Mouse (Mus musculus) thymus, postnatal 14 days (tissue): ENCODE measurements around the gene Toe1.
A peak's percentile ranks its signal among the peaks of the same experiment; 100 is the strongest.

ENCODE experiments used
- DNase-seq: peaks from one replicate; pipeline ENCODE4 v3.0.0; 2021

Gene Toe1

DNA sequence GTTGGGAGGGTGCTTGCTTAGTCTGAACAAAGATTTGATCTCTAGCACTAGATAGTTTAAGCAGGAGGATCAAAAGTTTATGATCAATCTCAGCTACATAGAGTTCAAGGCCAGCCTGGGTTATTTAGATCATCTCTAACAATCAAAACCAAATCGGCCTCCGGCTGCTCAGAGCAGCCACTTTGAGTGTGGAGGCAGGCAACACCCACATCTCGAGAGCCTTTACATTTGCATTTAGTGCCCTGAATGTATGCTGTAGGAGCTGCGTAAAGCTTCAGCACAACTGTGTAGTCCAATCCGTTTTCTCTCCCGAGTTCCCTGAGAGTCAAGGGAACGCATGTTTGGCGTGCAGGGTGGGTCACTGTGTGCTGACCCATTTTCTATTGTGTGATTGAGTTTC, 15.0 kb downstream of the Toe1 start:
- DNase-seq: no peak

DNA sequence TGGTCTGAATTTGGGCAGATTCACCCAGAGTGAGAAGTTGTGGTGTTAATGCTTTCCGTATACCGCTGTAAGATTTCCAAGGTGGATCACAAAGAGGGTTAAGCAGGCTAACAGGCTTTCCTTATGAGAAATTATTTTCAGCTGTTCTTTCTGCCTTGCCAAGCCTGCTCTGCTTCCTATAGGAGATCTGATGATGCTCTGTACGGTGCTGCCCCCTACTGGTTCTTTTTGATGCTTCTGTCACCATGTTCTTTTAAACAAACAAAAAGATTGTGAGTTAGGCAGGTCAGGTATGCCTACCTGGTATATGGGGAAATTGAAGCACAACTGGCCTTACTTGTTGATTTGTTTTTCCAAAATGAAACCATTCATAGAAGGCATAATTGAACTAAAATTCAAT, 18.5 kb downstream of the Toe1 start:
- peak; percentile 86 for DNase-seq

DNA sequence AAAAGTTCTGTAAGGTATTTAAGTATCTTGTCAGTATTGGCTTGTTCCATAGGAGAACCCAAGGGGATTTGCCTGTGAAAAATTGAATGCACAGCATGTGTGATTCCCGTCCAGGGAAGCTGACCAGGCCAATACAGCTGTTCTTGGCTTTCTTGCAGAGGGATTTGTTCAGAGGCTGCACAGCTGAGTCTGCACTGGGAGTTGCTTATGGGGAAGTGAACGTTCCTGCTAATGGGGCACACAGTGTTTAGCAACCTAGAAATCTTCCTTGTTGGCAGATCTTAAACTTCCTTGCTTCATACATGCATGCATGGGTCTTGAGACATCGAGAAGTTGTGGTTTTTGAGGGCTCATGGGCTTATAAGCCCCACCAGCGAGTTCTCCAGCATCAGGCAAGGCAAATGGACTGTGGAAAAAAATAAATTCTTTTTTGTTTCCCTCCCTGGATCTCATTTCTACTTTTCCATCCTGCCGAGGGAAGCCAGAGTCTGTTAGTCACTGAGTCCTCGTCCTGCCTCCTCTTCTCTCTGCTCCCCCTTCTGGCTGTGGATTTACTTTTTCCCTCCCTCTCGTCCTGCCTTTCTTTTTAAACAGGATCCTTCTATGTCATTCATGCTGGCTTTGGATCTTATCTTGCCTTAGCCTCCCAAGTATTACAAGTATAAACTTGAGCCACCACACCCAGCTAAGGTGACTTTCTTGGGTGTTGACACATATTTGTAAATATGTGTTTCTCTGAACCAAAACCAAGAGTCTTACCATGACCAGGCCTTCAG, 19.3 kb downstream of the Toe1 start:
- no peak for DNase-seq

DNA sequence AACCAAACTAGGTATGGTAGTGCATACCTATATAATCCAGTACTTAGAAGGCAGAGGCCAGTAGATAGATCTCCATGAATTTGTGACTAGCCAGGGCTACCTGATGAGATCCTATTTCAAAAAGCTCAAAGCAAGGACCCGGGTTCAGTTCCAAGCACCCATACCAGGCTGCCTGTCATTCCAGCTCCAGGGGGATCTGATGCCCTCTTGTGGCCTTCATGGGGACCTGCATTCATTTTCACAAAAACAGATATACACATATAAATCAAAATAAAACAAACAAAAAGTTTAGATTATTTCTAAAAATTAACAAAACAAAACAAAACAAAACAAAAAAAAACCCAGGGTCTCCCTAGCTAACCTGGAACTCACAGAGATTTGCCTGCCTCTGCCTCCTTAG, 20.9 kb downstream of the Toe1 start:
- DNase-seq: no peak

DNA sequence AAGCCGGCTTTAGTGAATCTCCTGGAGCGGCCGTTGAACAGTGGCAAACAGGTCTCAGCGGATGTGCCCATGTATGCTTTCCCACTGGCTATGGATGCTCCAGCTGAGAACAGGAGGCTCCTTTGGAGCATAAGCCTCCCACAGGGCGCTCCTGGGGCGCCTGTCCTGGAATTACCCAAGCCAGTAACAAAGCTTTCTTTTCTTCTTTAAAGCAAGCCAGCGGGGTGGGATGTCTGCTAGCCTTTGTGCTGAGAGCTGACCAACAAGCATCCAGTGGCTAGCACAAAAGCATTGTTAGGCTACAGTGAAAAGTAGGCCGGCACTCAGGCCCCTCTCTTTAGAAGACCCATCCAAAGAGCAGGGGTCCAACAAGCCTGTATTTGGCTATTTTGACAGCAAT, 25.3 kb downstream of the Toe1 start:
- no peak for DNase-seq

DNA sequence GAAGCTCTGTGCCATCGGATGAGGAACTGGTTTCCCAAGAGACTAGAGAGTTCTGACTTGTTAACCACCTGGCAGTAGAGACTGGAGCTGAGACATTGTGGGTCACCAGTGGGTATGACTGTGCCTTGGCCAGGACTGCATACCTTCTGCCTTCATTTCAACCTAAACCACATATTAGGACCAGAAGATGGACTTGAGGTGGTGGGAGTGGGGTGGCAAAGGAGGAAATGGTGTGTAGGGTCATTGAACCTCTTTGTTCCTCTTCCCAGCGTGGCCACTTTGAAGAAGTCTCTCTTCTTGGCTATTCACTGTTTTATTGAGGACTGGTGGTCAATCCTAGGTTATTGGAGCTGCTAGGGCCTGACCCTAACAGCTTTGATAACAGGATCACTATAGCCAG, 26.1 kb downstream of the Toe1 start:
- DNase-seq: no peak

DNA sequence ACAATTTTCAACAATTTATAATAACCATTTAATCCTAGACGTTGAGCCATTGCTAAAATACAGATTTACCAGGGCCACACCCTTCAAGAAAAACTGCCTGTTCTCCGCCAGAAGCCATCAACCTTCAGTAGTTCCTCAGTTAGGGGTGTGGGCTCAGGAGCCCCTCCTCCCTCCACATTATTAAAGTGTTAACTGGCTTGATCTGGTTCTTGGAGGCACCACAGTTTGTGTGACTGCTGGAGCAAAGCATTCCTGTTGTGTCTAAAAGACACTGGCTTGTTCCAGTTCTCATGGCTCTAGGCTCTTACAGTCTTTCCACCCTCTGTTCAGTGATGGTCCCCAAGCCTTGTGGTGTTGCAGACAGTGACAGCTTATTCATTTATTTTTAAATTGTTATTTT, 26.9 kb downstream of the Toe1 start:
- no peak for DNase-seq

DNA sequence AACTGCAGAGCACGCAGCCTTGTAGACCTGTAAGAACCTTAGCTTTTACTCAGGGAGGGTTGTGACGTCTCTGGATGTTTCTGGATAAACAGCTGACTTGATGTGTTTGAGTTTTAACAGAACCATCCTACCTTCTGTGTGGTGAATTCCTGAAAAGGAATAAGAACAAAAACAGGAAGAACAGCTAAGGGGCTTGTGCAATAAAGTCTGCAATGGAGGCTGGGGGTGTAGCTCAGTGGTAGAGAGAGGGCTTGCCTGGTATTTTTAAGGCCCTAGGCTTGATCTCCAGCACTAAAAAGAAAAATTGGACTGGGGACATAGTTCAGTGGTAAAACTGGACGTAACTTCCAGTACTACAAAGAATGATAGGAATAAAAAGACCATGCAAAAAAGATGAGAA, 30.4 kb downstream of the Toe1 start:
- DNase-seq: no peak

DNA sequence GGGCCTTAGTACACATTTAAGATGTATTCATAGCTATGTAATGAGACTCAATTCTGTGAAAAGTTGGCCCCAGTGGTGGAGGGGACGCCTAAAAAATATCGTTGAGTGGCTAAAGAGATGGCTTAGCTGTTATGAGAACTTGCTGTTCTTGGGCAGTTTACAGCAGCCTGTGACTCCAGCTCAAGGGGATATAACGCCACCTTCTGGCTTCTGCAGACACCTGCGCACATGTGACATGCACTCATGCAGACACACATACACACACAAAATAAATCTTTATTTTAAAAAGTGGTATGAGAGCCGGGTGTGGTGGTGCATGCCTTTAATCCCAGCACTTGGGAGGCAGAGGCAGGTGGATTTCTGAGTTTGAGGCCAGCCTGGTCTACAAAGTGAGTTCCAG, 31.0 kb downstream of the Toe1 start:
- no peak for DNase-seq

DNA sequence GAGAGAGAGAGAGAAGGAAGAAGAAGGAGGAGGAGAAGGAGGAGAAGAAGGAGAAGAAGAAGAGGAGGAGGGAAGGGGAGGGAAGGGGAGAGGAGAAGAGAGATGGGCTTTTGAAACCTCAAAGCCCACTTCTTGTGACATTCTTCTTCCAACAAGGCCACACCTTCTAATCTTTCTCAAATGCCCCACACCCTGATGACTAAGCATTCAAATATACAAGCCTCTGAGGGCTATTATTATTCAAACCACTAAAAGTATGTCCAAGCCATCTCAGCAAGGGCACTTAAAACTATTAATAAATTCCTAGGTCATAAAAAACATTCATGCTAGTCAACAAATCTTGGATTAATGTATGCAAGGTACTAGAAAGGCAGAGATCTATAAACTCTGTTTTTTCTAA, 38.4 kb downstream of the Toe1 start:
- DNase-seq: no peak

DNA sequence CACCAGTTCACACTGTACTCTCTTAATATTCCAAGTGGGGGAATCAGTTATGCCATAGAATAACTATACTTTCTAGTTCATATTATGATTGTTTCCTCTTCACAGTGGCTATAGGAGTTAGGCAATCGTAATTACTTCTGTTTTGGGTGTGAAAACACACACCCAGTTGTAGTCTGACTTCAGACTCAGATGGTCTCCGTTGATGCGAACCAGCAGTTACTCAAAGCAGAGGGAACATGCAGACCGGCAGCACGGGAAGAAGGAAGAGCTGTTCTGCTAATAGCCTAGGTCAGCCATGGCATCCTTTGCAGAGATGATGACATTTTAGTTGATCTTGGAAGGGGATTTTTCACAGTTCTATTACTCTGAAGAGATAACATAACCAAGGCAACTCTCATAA, 38.9 kb downstream of the Toe1 start:
- no peak for DNase-seq

DNA sequence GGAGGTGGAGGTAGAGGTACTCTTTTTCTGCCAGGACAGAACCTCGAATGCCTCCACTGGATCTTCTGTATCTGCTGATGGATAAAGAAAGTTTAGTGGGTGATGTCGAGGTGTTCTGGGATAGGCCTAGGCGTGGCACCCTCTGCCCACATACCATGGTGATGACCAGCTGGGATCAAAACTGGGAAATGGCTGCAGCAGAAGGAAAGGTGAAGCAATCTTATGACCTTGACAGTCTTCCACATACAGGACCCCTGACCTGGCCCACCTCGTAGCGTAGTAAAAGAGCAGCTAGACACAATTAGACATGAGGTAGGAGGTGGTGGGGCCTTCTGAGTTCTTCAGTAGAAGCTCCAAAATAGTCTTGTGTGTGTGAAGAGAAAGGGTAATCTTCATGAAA, 43.4 kb downstream of the Toe1 start:
- no peak for DNase-seq

DNA sequence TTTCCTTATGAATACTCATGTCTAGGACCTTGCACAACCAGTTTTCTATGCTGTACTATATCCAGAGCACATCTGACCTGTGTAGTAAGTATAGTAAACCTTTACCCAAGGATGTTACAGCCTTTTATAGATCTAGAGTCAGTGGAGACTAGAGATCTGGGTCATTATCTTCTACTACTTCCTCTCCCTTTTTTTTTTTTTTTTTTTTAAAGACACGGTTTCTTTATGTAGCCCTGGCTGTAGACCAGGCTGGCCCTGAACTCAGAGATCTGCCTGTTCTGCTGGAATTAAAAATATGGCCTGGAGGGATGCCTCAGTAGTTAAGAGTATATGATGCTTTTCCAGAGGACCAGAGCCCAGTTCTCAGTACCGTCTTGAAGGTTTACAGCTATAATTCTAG, 45.5 kb downstream of the Toe1 start:
- DNase-seq: no peak

DNA sequence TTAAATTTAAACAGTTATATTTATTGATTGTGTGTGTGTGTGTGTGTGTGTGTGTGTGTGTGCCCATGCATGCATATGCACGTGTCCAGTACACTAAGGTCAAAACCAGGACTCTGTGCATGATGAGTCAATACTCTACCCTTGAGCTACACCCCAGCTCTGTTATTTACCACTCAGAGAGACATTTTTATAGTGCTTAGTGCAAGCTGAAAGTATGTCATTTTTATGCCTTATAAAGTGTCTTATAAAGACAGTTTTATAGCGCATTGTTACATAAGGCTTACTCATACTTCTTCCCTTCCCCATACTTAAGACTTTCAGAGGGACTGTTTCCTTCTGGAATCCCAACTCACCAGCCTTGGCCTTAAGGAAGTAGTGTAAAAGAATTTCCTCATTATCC, 57.7 kb downstream of the Toe1 start:
- no peak for DNase-seq
